Mouse (Mus musculus): ENCODE measurements at regions not wholly inside any gene's neighbourhood (a gene's known extent, or its start where the extent isn't known, plus 50 kb on each side); places are given as distances from the start of the nearest gene placed in this dataset.

DNA sequence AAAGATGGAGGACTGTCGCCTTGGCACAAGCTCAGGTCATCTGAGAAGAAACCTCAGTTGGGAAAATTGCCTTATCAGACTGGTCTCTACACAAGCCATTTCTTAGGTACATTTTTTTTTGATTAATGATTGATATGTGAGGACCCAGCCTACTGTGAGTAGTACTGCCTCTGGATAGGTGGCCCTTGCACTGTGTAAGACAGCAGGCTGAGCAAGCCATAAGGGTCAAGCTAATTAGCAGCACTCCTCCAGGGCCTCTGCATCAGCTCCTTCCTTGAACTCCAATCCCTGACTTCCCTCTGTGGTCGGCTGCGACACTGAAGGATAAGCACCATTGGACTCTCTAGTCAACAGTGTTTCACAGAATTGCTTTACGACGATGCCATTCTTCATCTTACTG, 252.6 kb upstream of the Elac2 start:
- TF ChIP-seq POLR2A (IDR thresholded peaks at IDR 0.05; ENCODE audit: low read depth, low read length) (no peak), CTCF (IDR thresholded peaks at IDR 0.05; ENCODE audit: borderline replicate concordance, insufficient read depth, low read length) (no peak)

Data from embryonic fibroblast, embryonic 13.5 days (primary cell).